Mouse (Mus musculus): ENCODE data around the gene Mfsd2b. TPM values are rescaled to one million over a fixed set of nuclear protein-coding genes. Genes with fewer than 3 reads are reported as not detected.
"Not testable (repeated sequence)": the region's sequence is repeated elsewhere in the genome, so short reads cannot be mapped to it uniquely, and the experiment has no call there.

Gene Mfsd2b
- polyA plus RNA-seq (2014; fragmentation: Nextera tagmentation; extraction: Ambion mirVana) = 4.9 and 6.6 TPM in 2 replicates

DNA sequence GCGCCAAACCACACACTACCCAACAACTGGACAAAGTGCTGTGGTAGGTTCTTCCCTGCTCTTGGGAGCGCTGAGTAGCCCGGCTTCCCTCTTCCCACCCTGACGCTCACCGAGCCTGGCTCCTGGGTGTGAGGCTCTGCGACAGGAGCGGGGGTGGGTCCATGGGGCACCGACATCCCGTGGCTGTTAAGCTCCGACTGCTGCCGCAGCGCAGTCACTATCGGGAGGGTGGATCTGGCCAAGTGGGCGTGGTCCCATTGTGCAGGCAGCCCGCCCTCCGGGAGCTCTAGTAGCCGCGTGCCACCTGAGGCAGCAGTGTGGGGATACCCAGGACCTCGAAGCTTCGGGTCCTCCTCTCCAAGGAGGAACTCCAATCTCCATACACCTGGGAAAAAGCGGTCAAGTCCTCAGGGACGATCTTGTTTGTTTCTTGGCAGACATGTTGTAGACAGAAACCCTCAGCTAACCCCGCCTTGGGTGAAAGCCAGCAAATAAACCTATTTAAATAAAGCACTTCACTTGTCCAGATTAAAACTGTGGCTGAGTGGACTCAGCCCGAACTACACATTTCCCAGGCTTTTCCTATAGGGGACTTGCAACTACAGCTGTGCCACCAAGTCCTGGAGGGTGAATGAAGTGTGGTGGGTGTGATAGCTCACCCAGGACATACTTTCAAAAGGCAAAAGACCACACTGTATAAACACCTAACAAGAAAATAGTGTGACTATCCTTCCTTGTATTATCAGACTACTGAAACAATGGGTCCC lies at the start of gene Mfsd2b:
Mfsd2b (minus strand) TSS at position 199 of the 767 bp plus-strand sequence.
- peak; percentile 87 for ATAC-seq (replicated peaks; ENCODE audit: low FRiP score)
- WGBS = 5% methylated on average over 24 of the region's 24 CpGs
- peaks cover 2% of the 10 kb centered on the region; the same call in 1 of the 2 replicates for H3K27me3 ChIP-seq (ENCODE audit: control insufficient read depth, insufficient read depth, low read length)
- H3K9ac ChIP-seq (ENCODE audit: low read length) = peak within 1 kb of the TSS; percentile 33
- H3K4me3 ChIP-seq (ENCODE audit: low read depth, low read length) = peak within 1 kb of the TSS; percentile 29
- peaks cover 6% of the 10 kb centered on the region; the same call in 1 of the 2 replicates for H3K4me1 ChIP-seq (replicated peaks; ENCODE audit: control insufficient read depth, insufficient read depth, low read length)
- H3K9me3 ChIP-seq (ENCODE audit: control insufficient read depth, low read length) = no peaks in the 10 kb centered on the region
- H3K4me2 ChIP-seq (ENCODE audit: low read depth, low read length, severe bottlenecking) = peak within 1 kb of the TSS; percentile 72
- DNase-seq (ENCODE audit: low spot score) = peak; percentile 84
- H3K27ac ChIP-seq (ENCODE audit: low read depth, low read length) = no peak within 1 kb of the TSS
- no peaks in the 10 kb centered on the region for H3K36me3 ChIP-seq (ENCODE audit: control insufficient read depth, insufficient read depth, low read length)

DNA sequence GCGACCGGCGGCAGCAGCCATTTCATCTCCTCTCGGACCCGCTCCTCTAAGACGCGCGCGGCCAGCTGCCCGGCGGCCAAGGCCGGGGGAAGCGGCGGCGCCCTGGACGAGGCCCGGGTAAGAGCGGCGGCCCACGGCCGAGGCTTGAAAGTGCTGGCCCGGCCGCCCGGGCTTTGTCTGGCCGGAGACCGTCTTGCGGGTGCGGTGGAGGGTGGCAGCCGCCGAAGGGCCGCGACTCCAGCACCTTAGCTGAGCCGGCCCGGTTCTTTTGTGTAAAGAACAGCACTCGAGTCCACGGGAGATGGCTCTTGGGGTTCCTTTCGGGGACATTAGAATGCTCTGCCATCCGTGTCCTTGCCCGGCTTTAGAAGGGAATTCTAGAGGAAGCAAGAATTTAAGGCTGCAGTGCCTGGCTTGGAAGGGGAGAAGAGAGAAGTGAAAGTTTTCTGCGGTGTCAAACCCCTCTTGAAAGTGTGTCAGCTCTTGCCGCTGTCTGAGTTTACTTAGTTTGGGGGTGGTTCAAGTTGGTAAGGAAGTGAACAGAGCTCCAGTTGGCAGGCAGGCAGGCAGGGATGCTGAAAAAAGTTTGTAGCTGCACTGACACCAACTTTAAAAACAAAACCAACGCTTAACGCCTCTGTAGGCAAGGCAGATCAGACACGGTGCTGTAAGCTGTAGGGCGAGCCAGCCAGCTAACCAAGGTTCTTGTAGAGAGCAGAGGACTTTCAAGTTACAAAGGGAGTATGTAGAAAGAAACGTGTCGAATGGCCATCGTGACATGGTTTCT lies 43.8 kb upstream of the Mfsd2b start:
- WGBS = under 1% methylated on average over 48 of the region's 48 CpGs
- peak overlapping the region; percentile 72 for H3K4me2 ChIP-seq (ENCODE audit: low read depth, low read length, severe bottlenecking)
- DNase-seq (ENCODE audit: low spot score) (peak; percentile 82), ATAC-seq (replicated peaks; ENCODE audit: low FRiP score) (peak; percentile 69)
- peak overlapping the region; percentile 75 for H3K4me3 ChIP-seq (ENCODE audit: low read depth, low read length)
- H3K9ac ChIP-seq (ENCODE audit: low read length) = peak overlapping the region; percentile 99
- H3K27ac ChIP-seq (ENCODE audit: low read depth, low read length) = peak overlapping the region; percentile 94
- no peaks in the 10 kb centered on the region for H3K36me3 ChIP-seq (ENCODE audit: control insufficient read depth, insufficient read depth, low read length)
- no peaks in the 10 kb centered on the region for H3K27me3 ChIP-seq (ENCODE audit: control insufficient read depth, insufficient read depth, low read length)
- H3K4me1 ChIP-seq (replicated peaks; ENCODE audit: control insufficient read depth, insufficient read depth, low read length) = 0 out of 2 replicates have a peak, but pooled peaks cover 2% of the 10 kb centered on the region
- H3K9me3 ChIP-seq (ENCODE audit: control insufficient read depth, low read length) = no peaks in the 10 kb centered on the region

DNA sequence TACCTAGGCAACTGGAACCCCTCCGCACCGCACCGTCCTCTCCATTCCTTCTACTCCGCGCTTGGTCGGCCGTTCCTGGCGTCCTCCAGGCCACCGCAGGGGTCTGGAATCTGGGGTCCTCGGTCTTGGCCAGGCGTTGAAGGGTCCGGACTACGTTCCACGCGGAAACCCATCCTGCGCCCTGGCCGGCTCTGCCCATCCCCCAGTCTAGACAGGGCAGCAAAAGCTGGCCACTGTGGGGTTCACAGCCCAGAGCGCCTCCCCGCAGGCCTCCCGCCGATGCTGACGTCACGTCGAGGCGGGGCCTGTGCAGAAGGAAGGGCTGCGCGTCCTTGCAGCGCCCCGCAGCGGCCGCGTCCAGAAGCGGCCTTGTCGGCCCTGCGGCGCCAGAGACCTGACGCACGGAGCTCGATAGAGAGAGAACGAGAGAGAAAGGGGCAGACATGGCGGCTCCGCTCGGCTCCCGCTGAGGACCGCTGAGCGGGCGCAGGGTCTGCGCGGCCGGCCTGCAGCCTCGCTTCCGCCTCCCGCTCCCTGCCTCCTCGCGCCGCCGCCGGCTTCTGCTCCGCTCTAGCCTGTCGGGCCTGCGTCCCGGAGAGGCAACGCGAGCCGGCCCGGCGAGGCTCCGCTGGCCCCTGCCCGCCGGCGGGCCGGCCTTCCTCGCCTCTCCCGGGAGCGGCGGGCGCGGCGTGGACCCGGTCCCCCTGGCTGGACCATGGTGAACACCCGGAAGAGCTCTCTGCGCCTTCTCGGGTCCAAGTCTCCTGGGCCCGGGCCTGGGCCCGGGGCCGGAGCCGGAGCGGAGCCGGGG lies 43.0 kb upstream of the Mfsd2b start, which contains the start of gene Atad2b:
Atad2b (plus strand) TSS at position 360 of the 811 bp plus-strand sequence.
- DNase-seq (ENCODE audit: low spot score) = peak; percentile 98
- WGBS = under 1% methylated on average over 79 of the region's 89 CpGs
- Histone ChIP-seq H3K27ac (ENCODE audit: low read depth, low read length) (peak within 1 kb of the TSS; percentile 94), H3K36me3 (ENCODE audit: control insufficient read depth, insufficient read depth, low read length) (no peaks in the 10 kb centered on the region), H3K9me3 (ENCODE audit: control insufficient read depth, low read length) (no peaks in the 10 kb centered on the region), H3K4me3 (ENCODE audit: low read depth, low read length) (peak within 1 kb of the TSS; percentile 75), H3K4me2 (ENCODE audit: low read depth, low read length, severe bottlenecking) (peak within 1 kb of the TSS; percentile 72), H3K4me1 (replicated peaks; ENCODE audit: control insufficient read depth, insufficient read depth, low read length) (0 out of 2 replicates have a peak, but pooled peaks cover 2% of the 10 kb centered on the region), H3K9ac (ENCODE audit: low read length) (peak within 1 kb of the TSS; percentile 99), H3K27me3 (ENCODE audit: control insufficient read depth, insufficient read depth, low read length) (no peaks in the 10 kb centered on the region)
- ATAC-seq (replicated peaks; ENCODE audit: low FRiP score) = peak; percentile 99

DNA sequence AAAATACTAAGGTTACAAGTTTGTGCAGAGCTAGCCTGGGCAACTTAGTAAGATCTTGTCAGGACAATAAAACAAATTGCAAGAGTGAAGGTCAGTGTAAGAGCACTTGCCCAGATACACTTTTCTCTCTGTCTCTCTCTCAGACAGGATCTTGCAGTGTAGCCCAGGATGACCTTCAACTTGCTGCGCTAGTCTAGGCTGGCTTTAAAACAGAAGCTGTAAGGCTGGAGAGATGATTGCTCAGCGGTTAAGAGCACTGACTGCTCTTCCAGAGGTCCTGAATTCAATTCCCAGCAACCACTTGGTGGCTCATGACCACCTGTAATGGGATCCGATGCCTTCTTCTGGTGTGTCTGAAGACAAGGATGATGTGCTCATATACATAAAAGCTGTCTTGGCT lies 40.8 kb upstream of the Mfsd2b start:
- Histone ChIP-seq H3K4me1 (replicated peaks; ENCODE audit: control insufficient read depth, insufficient read depth, low read length) (0 out of 2 replicates have a peak, but pooled peaks cover 2% of the 10 kb centered on the region), H3K4me3 (ENCODE audit: low read depth, low read length) (no peak overlapping the region), H3K9me3 (ENCODE audit: control insufficient read depth, low read length) (no peaks in the 10 kb centered on the region), H3K9ac (ENCODE audit: low read length) (no peak overlapping the region), H3K36me3 (ENCODE audit: control insufficient read depth, insufficient read depth, low read length) (no peaks in the 10 kb centered on the region), H3K27ac (ENCODE audit: low read depth, low read length) (no peak overlapping the region), H3K27me3 (ENCODE audit: control insufficient read depth, insufficient read depth, low read length) (no peaks in the 10 kb centered on the region), H3K4me2 (ENCODE audit: low read depth, low read length, severe bottlenecking) (no peak overlapping the region)
- DNase-seq (ENCODE audit: low spot score) = no peak
- WGBS = 86% methylated on average over 3 of the region's 3 CpGs
- no peak for ATAC-seq (replicated peaks; ENCODE audit: low FRiP score)

DNA sequence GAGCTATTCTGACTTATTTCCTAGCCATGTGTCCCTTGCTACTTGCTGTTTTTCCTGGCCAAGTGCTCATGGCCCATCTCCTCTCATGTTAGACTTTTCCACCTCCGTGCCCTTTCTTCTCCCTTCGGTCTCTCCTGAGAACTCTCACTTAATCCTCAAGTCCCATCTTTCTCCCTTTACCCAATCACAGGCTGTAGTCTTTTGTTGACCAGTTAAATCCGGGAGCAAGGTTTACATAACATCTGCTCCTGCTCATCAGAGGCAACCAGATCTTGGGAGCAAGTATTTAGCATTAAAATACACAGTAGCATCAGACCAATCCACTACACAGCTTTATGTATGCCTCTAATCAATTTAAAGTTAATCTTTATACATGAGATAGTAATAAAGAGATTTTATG lies 40.3 kb upstream of the Mfsd2b start:
- H3K9me3 ChIP-seq (ENCODE audit: control insufficient read depth, low read length) = no peaks in the 10 kb centered on the region
- H3K36me3 ChIP-seq (ENCODE audit: control insufficient read depth, insufficient read depth, low read length) = no peaks in the 10 kb centered on the region
- 0 out of 2 replicates have a peak, but pooled peaks cover 2% of the 10 kb centered on the region for H3K4me1 ChIP-seq (replicated peaks; ENCODE audit: control insufficient read depth, insufficient read depth, low read length)
- no peak overlapping the region for H3K4me2 ChIP-seq (ENCODE audit: low read depth, low read length, severe bottlenecking)
- H3K9ac ChIP-seq (ENCODE audit: low read length) = no peak overlapping the region
- no peak overlapping the region for H3K4me3 ChIP-seq (ENCODE audit: low read depth, low read length)
- no peak overlapping the region for H3K27ac ChIP-seq (ENCODE audit: low read depth, low read length)
- no peak for DNase-seq (ENCODE audit: low spot score)
- 52% methylated on average over 3 of the region's 3 CpGs for WGBS
- no peaks in the 10 kb centered on the region for H3K27me3 ChIP-seq (ENCODE audit: control insufficient read depth, insufficient read depth, low read length)
- no peak for ATAC-seq (replicated peaks; ENCODE audit: low FRiP score)

DNA sequence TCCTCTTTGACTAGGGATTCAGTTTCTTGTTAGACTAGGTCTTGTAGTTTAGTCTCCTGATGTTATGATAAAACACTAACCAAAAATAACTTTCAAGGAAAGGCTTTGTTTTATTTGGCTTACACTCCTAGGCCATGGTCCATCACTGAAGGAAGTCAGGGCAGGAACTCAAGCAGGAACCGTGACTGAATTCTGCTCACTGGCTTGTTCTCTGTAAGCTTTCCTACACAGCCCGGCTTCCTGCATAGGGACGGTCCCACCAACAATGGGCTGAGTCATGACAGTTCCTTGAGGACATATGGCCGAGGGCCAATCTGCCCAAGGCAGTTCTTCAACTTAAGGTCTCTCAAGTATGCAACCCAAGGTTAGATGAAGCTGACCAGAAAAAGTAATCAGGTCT lies 37.6 kb upstream of the Mfsd2b start:
- no peak for DNase-seq (ENCODE audit: low spot score)
- H3K4me2 ChIP-seq (ENCODE audit: low read depth, low read length, severe bottlenecking) = no peak overlapping the region
- H3K4me3 ChIP-seq (ENCODE audit: low read depth, low read length) = no peak overlapping the region
- H3K27me3 ChIP-seq (ENCODE audit: control insufficient read depth, insufficient read depth, low read length) = no peaks in the 10 kb centered on the region
- H3K9ac ChIP-seq (ENCODE audit: low read length) = no peak overlapping the region
- ATAC-seq (replicated peaks; ENCODE audit: low FRiP score) = no peak
- no peaks in the 10 kb centered on the region for H3K4me1 ChIP-seq (replicated peaks; ENCODE audit: control insufficient read depth, insufficient read depth, low read length)
- H3K36me3 ChIP-seq (ENCODE audit: control insufficient read depth, insufficient read depth, low read length) = no peaks in the 10 kb centered on the region
- H3K27ac ChIP-seq (ENCODE audit: low read depth, low read length) = no peak overlapping the region
- H3K9me3 ChIP-seq (ENCODE audit: control insufficient read depth, low read length) = no peaks in the 10 kb centered on the region
- WGBS = 88% methylated on average over 4 of the region's 4 CpGs

DNA sequence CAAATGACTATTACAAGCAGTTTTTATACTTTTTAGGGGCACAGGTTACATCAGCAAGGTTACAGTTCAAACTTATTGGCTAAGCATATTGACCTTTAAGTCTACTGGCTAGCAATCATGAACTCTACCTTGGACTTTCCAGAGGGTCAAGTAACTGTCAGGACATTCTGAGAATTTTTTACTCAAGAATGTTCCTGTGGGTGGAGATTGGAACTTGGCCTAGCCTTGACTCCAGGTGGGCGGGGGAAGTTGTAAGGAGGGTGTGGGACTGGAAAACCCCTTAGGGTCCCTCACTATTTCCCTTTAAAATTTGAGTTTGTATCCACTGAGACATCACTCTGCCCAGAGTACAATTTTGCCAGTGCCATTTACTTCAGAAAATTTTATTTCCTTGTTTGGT lies 36.3 kb upstream of the Mfsd2b start:
- not testable (repeated sequence) for H3K36me3 ChIP-seq (ENCODE audit: control insufficient read depth, insufficient read depth, low read length); H3K4me2 ChIP-seq (ENCODE audit: low read depth, low read length, severe bottlenecking); H3K27me3 ChIP-seq (ENCODE audit: control insufficient read depth, insufficient read depth, low read length); H3K9ac ChIP-seq (ENCODE audit: low read length); H3K4me1 ChIP-seq (replicated peaks; ENCODE audit: control insufficient read depth, insufficient read depth, low read length); H3K4me3 ChIP-seq (ENCODE audit: low read depth, low read length); H3K9me3 ChIP-seq (ENCODE audit: control insufficient read depth, low read length); DNase-seq (ENCODE audit: low spot score); ATAC-seq (replicated peaks; ENCODE audit: low FRiP score); H3K27ac ChIP-seq (ENCODE audit: low read depth, low read length)
- WGBS = 87% methylated on average over 1 of the region's 1 CpGs

DNA sequence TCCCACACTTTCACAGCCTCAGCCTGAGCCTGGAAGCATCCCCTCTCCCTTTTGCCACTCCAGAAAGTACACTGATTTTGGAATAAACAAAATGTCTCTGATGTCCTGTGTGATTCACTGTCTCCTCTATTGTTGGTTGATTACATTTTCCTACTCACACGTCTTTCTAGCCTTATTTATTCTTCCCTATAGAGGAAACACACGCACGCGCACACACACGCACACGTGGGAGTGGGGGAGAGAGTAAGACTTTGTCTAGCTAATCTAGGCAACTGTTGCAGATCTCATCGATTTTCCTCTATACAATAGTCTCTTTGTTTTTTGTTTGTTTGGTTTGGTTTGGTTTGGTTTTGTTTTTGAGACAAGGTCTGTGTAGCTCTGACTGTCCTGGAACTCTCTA lies 34.2 kb upstream of the Mfsd2b start:
- H3K36me3 ChIP-seq (ENCODE audit: control insufficient read depth, insufficient read depth, low read length) = no peaks in the 10 kb centered on the region
- H3K4me2 ChIP-seq (ENCODE audit: low read depth, low read length, severe bottlenecking) = no peak overlapping the region
- no peak overlapping the region for H3K4me3 ChIP-seq (ENCODE audit: low read depth, low read length)
- H3K4me1 ChIP-seq (replicated peaks; ENCODE audit: control insufficient read depth, insufficient read depth, low read length) = no peaks in the 10 kb centered on the region
- no peaks in the 10 kb centered on the region for H3K27me3 ChIP-seq (ENCODE audit: control insufficient read depth, insufficient read depth, low read length)
- H3K9me3 ChIP-seq (ENCODE audit: control insufficient read depth, low read length) = no peaks in the 10 kb centered on the region
- 94% methylated on average over 7 of the region's 7 CpGs for WGBS
- no peak overlapping the region for H3K27ac ChIP-seq (ENCODE audit: low read depth, low read length)
- DNase-seq (ENCODE audit: low spot score) (no peak), ATAC-seq (replicated peaks; ENCODE audit: low FRiP score) (no peak)
- H3K9ac ChIP-seq (ENCODE audit: low read length) = no peak overlapping the region
